Mouse (Mus musculus) kidney, embryonic 14.5 days (tissue): ENCODE data around the gene Rasgrp2. TPM values are rescaled to one million over a fixed set of nuclear protein-coding genes. Genes with fewer than 3 reads are reported as not detected.

Source experiments
- ATAC-seq: fragments of 200-750 bp; cut with Nextera tagmentation; 2 replicates; pipeline ENCODE4 v1.8.0; 2017; ENCODE audit warnings: moderate number of reproducible peaks, mild to moderate bottlenecking, moderate TSS enrichment, moderate library complexity; ENCODE audit not compliant: low FRiP score, low TSS enrichment
- H3K27ac ChIP-seq: fragments of 300-500 bp; sonication (generic); 2 replicates; pipeline ENCODE4 v1.5.1; 2014; ENCODE audit warnings: low read depth, mild to moderate bottlenecking, low read length, moderate library complexity, mixed read lengths
- H3K27me3 ChIP-seq: fragments of 300-500 bp; sonication (generic); 2 replicates; pipeline ENCODE4 v1.6.1; 2014; ENCODE audit warnings: mild to moderate bottlenecking, low read length; ENCODE audit not compliant: control insufficient read depth, insufficient read depth
- H3K36me3 ChIP-seq: fragments of 300-500 bp; sonication (generic); 2 replicates; pipeline ENCODE4 v1.6.1; 2014; ENCODE audit warnings: low read length, mixed read lengths; ENCODE audit not compliant: control insufficient read depth, insufficient read depth
- H3K4me1 ChIP-seq: fragments of 300-500 bp; sonication (generic); 2 replicates; pipeline ENCODE4 v1.6.1; 2014; ENCODE audit warnings: low read length, mixed read lengths; ENCODE audit not compliant: control insufficient read depth, insufficient read depth
- H3K4me2 ChIP-seq: fragments of 300-500 bp; sonication (generic); replicated peaks from 2 replicates; pipeline ENCODE4 v1.6.1; 2014; ENCODE audit warnings: low read depth, mild to moderate bottlenecking, low read length
- H3K4me3 ChIP-seq: fragments of 300-500 bp; sonication (generic); 2 replicates; pipeline ENCODE4 v1.5.1; 2014; ENCODE audit warnings: mild to moderate bottlenecking, low read length
- H3K9ac ChIP-seq: fragments of 300-500 bp; sonication (generic); 2 replicates; pipeline ENCODE4 v1.6.1; 2014; ENCODE audit warnings: low read depth, mild to moderate bottlenecking, low read length, moderate library complexity
- H3K9me3 ChIP-seq: fragments of 300-500 bp; sonication (generic); 2 replicates; pipeline ENCODE4 v1.6.1; 2016; ENCODE audit warnings: low read length; ENCODE audit not compliant: control insufficient read depth
- WGBS: fragments of 180-500 bp; shearing (Covaris S2); extraction: QIAGEN DNeasy Blood & Tissue Kit; methylation state at CpG from one replicate; pipeline ENCODE4 v1.1.7; 2014; 5-methylcytosine and 5-hydroxymethylcytosine counted together
- polyA plus RNA-seq: library from polyadenylated mRNA; unstranded; fragments of >200 nt; fragmentation: Nextera tagmentation; extraction: Ambion mirVana; gene quantifications from 2 replicates; pipeline ENCODE4 v1.2.1, GENCODE M21; 2014

The Rasgrp2 gene
- polyA plus RNA-seq, 1 experiment from 2014 or later = 77.1 TPM

- Histone ChIP-seq H3K36me3 (no peaks in the 10 kb centered on the region), H3K27ac (no peak overlapping the region), H3K4me3 (peak overlapping the region; percentile 48; the same call in 1 of the 2 replicates), H3K4me2 (peak overlapping the region; percentile 97), H3K27me3 (peaks cover 43% of the 10 kb centered on the region), H3K4me1 (0 out of 2 replicates have a peak, but pooled peaks cover 17% of the 10 kb centered on the region), H3K9ac (no peak overlapping the region), H3K9me3 (no peaks in the 10 kb centered on the region)
- no peak for ATAC-seq
- WGBS = 11% methylated on average over 20 of the region's 23 CpGs
Observed at GRCm38 (mm10) chr19:6418984-6419692, 20.0 kb downstream of the Rasgrp2 start.

GRCm38 (mm10) chr19:6419805-6420310 lies 20.7 kb downstream of the Rasgrp2 start:
- Histone ChIP-seq H3K9ac (no peak overlapping the region), H3K4me1 (0 out of 2 replicates have a peak, but pooled peaks cover 17% of the 10 kb centered on the region), H3K27me3 (peaks cover 44% of the 10 kb centered on the region), H3K4me3 (no peak overlapping the region), H3K9me3 (no peaks in the 10 kb centered on the region), H3K36me3 (no peaks in the 10 kb centered on the region), H3K4me2 (no peak overlapping the region), H3K27ac (no peak overlapping the region)
- 51% methylated on average over 9 of the region's 9 CpGs for WGBS
- ATAC-seq = no peak

- H3K9me3 ChIP-seq = no peaks in the 10 kb centered on the region
- 0 out of 2 replicates have a peak, but pooled peaks cover 16% of the 10 kb centered on the region for H3K4me1 ChIP-seq
- H3K9ac ChIP-seq = no peak overlapping the region
- H3K27ac ChIP-seq = no peak overlapping the region
- no peak overlapping the region for H3K4me3 ChIP-seq
- H3K36me3 ChIP-seq = no peaks in the 10 kb centered on the region
- WGBS = 54% methylated on average over 19 of the region's 19 CpGs
- H3K4me2 ChIP-seq = no peak overlapping the region
- peaks cover 52% of the 10 kb centered on the region for H3K27me3 ChIP-seq
- ATAC-seq = no peak
Observed at GRCm38 (mm10) chr19:6420481-6421210, 21.5 kb downstream of the Rasgrp2 start.

GRCm38 (mm10) chr19:6421211-6421590 lies 22.1 kb downstream of the Rasgrp2 start:
- WGBS = 74% methylated on average over 9 of the region's 9 CpGs
- Histone ChIP-seq H3K36me3 (no peaks in the 10 kb centered on the region), H3K27ac (no peak overlapping the region), H3K9ac (no peak overlapping the region), H3K9me3 (no peaks in the 10 kb centered on the region), H3K27me3 (peaks cover 58% of the 10 kb centered on the region), H3K4me2 (no peak overlapping the region), H3K4me1 (0 out of 2 replicates have a peak, but pooled peaks cover 11% of the 10 kb centered on the region), H3K4me3 (no peak overlapping the region)
- no peak for ATAC-seq

GRCm38 (mm10) chr19:6422014-6422413 lies 22.9 kb downstream of the Rasgrp2 start:
- no peak for ATAC-seq
- Histone ChIP-seq H3K36me3 (no peaks in the 10 kb centered on the region), H3K4me2 (no peak overlapping the region), H3K4me1 (0 out of 2 replicates have a peak, but pooled peaks cover 11% of the 10 kb centered on the region), H3K9me3 (no peaks in the 10 kb centered on the region), H3K27me3 (peaks cover 66% of the 10 kb centered on the region), H3K9ac (no peak overlapping the region), H3K4me3 (no peak overlapping the region), H3K27ac (no peak overlapping the region)
- 75% methylated on average over 7 of the region's 7 CpGs for WGBS

GRCm38 (mm10) chr19:6423241-6423640 lies 24.1 kb downstream of the Rasgrp2 start:
- Histone ChIP-seq H3K9ac (no peak overlapping the region), H3K4me2 (no peak overlapping the region), H3K27me3 (peaks cover 76% of the 10 kb centered on the region), H3K4me1 (peaks cover 14% of the 10 kb centered on the region), H3K27ac (no peak overlapping the region), H3K9me3 (no peaks in the 10 kb centered on the region), H3K36me3 (no peaks in the 10 kb centered on the region), H3K4me3 (no peak overlapping the region)
- ATAC-seq = no peak
- WGBS = 87% methylated on average over 16 of the region's 16 CpGs

- no peaks in the 10 kb centered on the region for H3K36me3 ChIP-seq
- no peaks in the 10 kb centered on the region for H3K9me3 ChIP-seq
- H3K9ac ChIP-seq = no peak overlapping the region
- no peak overlapping the region for H3K4me3 ChIP-seq
- no peak overlapping the region for H3K27ac ChIP-seq
- 62% methylated on average over 7 of the region's 8 CpGs for WGBS
- no peak overlapping the region for H3K4me2 ChIP-seq
- peaks cover 76% of the 10 kb centered on the region for H3K27me3 ChIP-seq
- ATAC-seq = no peak
- H3K4me1 ChIP-seq = peaks cover 14% of the 10 kb centered on the region
Observed at GRCm38 (mm10) chr19:6424137-6424881, 25.2 kb downstream of the Rasgrp2 start.

GRCm38 (mm10) chr19:6425595-6425994 lies 26.5 kb downstream of the Rasgrp2 start:
- no peak for ATAC-seq
- no peak overlapping the region for H3K4me2 ChIP-seq
- no peaks in the 10 kb centered on the region for H3K36me3 ChIP-seq
- no peaks in the 10 kb centered on the region for H3K9me3 ChIP-seq
- peaks cover 14% of the 10 kb centered on the region for H3K4me1 ChIP-seq
- no peak overlapping the region for H3K27ac ChIP-seq
- WGBS = 45% methylated on average over 5 of the region's 5 CpGs
- H3K9ac ChIP-seq = no peak overlapping the region
- H3K4me3 ChIP-seq = no peak overlapping the region
- peaks cover 77% of the 10 kb centered on the region for H3K27me3 ChIP-seq
